Mouse (Mus musculus): ENCODE results near the gene Ostf1.

The Ostf1 gene

GRCm38 (mm10) chr19:18644084-18644483 lies 12.5 kb upstream of the Ostf1 start:
- no peak for DNase-seq (ENCODE audit: low spot score)

- DNase-seq (ENCODE audit: low spot score): no peak
Measured at GRCm38 (mm10) chr19:18643411-18643810, 11.8 kb upstream of the Ostf1 start.

GRCm38 (mm10) chr19:18641001-18641400 lies 9.4 kb upstream of the Ostf1 start:
- no peak for DNase-seq (ENCODE audit: low spot score)

GRCm38 (mm10) chr19:18639552-18639951 lies 7.9 kb upstream of the Ostf1 start:
- DNase-seq (ENCODE audit: low spot score): no peak

GRCm38 (mm10) chr19:18638949-18639348 lies 7.3 kb upstream of the Ostf1 start:
- no peak for DNase-seq (ENCODE audit: low spot score)

- DNase-seq (ENCODE audit: low spot score): no peak
Measured at GRCm38 (mm10) chr19:18637954-18638353, 6.3 kb upstream of the Ostf1 start.

- DNase-seq (ENCODE audit: low spot score): no peak
Measured at GRCm38 (mm10) chr19:18632231-18633185, 885 bp upstream of the Ostf1 start.

GRCm38 (mm10) chr19:18631161-18631643 lies 421 bp downstream of the Ostf1 start:
- no peak for DNase-seq (ENCODE audit: low spot score)

- no peak for DNase-seq (ENCODE audit: low spot score)
Measured at GRCm38 (mm10) chr19:18630221-18631119, 1.2 kb downstream of the Ostf1 start.

GRCm38 (mm10) chr19:18629589-18629988 lies 2.0 kb downstream of the Ostf1 start:
- no peak for DNase-seq (ENCODE audit: low spot score)

- no peak for DNase-seq (ENCODE audit: low spot score)
Measured at GRCm38 (mm10) chr19:18623894-18624293, 7.7 kb downstream of the Ostf1 start.

- DNase-seq (ENCODE audit: low spot score): no peak
Measured at GRCm38 (mm10) chr19:18619691-18620090, 11.9 kb downstream of the Ostf1 start.

- DNase-seq (ENCODE audit: low spot score): no peak
Measured at GRCm38 (mm10) chr19:18619060-18619459, 12.6 kb downstream of the Ostf1 start.

GRCm38 (mm10) chr19:18617504-18617903 lies 14.1 kb downstream of the Ostf1 start:
- DNase-seq (ENCODE audit: low spot score): no peak

GRCm38 (mm10) chr19:18615680-18616240 lies 15.9 kb downstream of the Ostf1 start:
- DNase-seq (ENCODE audit: low spot score): no peak

GRCm38 (mm10) chr19:18614337-18614736 lies 17.3 kb downstream of the Ostf1 start:
- DNase-seq (ENCODE audit: low spot score): no peak

- no peak for DNase-seq (ENCODE audit: low spot score)
Measured at GRCm38 (mm10) chr19:18608975-18609374, 22.6 kb downstream of the Ostf1 start.

GRCm38 (mm10) chr19:18607907-18608306 lies 23.7 kb downstream of the Ostf1 start:
- no peak for DNase-seq (ENCODE audit: low spot score)

- no peak for DNase-seq (ENCODE audit: low spot score)
Measured at GRCm38 (mm10) chr19:18603011-18603410, 28.6 kb downstream of the Ostf1 start.

GRCm38 (mm10) chr19:18600611-18601010 lies 31.0 kb downstream of the Ostf1 start:
- no peak for DNase-seq (ENCODE audit: low spot score)

GRCm38 (mm10) chr19:18599650-18600049 lies 32.0 kb downstream of the Ostf1 start:
- no peak for DNase-seq (ENCODE audit: low spot score)

- no peak for DNase-seq (ENCODE audit: low spot score)
Measured at GRCm38 (mm10) chr19:18599051-18599450, 32.6 kb downstream of the Ostf1 start.
